Mouse (Mus musculus) monocyte, adult 5-6 weeks (primary cell): ENCODE data around the gene Usp40. TPM values are rescaled to one million over a fixed set of nuclear protein-coding genes. Genes with fewer than 3 reads are reported as not detected.

Experiments
- ATAC-seq: fragments of 153-309, 156-312 bp; replicated peaks from 2 replicates; pipeline ENCODE4 v1.8.0; 2017; ENCODE audit warnings: mild to moderate bottlenecking; ENCODE audit not compliant: low TSS enrichment, insufficient number of reproducible peaks, severe bottlenecking, poor library complexity, low FRiP score
- total RNA-seq: library from RNA; stranded (forward); fragments of 200-1000, 200-491, 200-594 nt; gene quantifications from 3 replicates; pipeline ENCODE4 v1.2.3, GENCODE M21; 2017

Gene Usp40
- total RNA-seq, 1 experiment from 2014 or later = 18.1 TPM

DNA sequence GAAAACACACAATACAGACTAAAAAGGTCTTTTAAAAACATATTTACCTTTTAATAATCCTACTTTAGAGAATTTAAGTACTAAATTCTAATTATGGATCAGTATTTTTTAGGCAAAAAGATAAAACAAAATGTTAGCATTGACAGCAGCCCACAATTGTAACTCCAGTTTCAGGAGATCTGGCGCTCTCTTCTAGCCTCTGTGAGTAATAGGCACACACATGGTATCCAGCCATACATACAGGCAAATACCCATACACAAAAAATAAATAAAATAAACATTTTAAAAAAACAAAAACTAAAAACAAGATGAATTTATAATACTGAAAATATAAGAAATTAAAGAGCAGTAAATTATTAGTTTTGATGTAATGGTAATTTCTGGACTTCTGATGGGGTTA lies 49.4 kb downstream of the Usp40 start:
- ATAC-seq = no peak

DNA sequence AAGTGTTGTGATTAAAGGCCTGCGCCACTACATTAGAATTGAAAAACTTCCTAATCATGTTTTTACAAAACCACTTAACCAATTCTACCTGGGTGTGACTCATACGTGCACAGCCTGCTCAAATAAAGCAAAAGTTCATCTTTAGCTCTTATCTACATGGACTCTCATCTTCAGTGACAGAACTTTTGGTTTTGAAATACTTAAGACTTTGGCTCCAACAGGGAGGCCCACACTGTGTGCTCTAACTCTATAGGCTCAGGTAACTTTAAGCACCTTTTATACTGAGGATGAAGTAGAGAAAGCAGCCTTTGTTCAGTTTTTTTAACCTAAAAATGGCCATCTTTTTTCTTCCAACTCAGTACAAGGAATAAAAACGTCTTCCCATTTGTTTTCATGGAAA lies 55.3 kb downstream of the Usp40 start:
- ATAC-seq = no peak

- no peak for ATAC-seq
Observed at GRCm38 (mm10) chr1:87951641-87952040, 56.7 kb downstream of the Usp40 start.

- no peak for ATAC-seq
Observed at GRCm38 (mm10) chr1:87947681-87948091, 60.7 kb downstream of the Usp40 start.

DNA sequence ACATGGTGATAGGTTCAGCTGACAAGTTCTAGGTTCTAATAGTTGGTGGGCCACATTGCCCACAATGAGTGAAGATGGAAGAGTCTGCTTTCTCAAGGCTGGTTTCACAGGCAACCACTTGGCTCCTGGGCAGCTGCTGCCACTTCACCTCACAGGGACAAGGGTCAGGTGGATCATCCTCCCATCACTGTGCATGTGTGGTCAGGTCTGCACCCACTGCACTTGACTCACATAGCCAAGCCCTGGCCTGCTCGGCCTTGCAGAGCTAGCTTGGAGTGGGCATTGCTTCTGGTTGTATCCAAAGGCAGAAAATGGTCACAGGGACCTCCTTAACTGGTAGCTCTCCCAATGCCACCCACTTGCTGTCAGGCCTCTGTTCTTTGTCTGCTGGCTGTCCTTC lies 66.6 kb downstream of the Usp40 start:
- no peak for ATAC-seq

DNA sequence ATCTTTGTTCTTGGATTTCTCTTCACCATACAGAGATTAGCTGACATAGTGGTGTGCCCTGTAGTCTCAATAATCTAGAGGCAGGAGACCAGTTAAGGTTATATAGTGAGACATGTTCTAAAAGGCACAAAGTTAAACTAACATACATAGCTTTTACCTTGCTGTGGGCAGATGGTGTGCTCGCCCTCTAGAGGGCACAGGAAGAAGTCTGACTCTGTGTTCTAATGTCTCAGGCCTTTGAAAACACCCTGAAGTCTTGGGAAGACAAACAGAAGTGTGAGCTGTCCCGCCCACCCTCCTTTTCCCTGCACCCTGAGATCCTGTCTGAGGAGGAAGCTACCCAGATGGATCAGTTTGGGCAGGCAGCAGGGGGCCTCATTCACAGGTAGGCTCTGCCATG lies 71.8 kb downstream of the Usp40 start:
- ATAC-seq = no peak

DNA sequence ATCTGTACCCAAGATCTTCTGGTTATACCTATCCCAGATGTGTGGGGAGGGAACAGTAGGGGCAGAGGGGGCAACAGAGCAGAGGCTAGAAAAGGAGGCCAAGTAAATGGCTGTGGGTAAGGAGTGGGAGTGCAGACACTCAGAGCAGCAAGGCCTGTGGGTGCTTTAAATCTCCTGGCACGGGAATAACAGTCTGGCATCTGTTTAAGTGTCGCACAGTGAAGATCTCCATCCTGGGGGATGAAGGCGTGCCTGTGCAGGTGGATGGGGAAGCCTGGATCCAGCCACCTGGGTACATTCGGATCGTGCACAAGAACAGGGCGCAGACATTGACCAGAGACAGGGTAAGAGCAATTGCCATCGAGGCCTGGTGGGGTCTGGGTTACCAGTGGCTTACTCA lies 72.3 kb downstream of the Usp40 start:
- no peak for ATAC-seq

DNA sequence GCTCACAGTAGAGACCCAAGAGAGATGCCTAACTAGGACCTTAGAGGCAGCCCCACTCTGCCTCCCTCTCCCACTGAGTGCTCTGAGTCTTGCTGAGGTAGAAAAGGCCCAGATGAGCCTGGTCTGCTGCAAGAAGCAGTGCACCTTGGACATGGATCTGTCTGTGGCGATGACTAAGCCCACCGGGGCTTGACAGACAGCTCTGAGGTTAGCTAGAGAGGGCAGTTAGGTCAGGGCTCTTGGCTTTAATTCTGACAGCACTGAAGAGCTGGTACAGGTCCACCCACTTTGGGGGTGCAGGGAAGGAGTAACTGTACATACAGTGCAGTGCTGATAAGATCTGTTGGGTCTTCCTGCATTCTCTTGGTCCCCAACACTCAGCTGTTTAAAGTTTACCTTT lies 72.8 kb downstream of the Usp40 start:
- no peak for ATAC-seq

DNA sequence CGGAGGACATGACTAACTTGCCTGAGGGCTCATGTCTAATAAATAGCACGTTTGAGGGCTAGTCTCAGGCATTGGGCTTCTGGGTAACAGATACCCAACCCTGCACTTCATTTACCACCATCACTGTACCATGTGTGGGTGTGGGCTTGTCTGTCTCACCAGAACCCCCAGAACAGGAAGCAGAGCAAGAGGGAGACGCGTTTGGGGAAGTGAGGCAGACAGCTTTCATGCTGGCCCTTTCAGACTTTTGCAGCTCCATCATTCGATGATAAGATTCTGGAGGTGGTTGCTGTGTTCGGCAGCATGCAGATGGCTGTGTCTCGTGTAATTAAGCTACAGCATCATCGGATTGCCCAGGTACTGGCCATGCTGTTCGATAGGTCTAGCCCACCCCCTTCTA lies 73.3 kb downstream of the Usp40 start:
- 0 out of 2 replicates have a peak, but pooled peaks have one; percentile 51 for ATAC-seq

GRCm38 (mm10) chr1:87933051-87933450 lies 75.3 kb downstream of the Usp40 start:
- ATAC-seq = no peak

DNA sequence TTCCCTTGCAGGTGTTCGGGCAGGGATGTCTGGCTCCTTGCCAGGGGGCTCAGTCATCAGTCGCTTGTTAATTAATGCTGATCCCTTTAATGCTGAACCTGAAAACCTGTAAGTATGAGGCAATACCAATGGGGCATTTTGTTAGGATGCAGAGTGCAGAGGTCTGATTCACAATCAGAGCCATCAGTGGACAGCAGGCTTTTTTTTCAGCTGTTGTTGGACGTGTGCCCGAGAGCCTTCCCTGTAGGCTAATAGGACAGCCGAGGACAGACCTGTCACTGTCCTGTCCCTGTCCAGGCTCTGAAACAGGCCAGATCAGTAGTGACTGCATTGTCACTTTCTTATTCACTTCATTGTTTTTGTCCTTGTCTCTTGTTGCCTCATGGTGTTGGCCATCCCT lies 78.6 kb downstream of the Usp40 start:
- no peak for ATAC-seq

DNA sequence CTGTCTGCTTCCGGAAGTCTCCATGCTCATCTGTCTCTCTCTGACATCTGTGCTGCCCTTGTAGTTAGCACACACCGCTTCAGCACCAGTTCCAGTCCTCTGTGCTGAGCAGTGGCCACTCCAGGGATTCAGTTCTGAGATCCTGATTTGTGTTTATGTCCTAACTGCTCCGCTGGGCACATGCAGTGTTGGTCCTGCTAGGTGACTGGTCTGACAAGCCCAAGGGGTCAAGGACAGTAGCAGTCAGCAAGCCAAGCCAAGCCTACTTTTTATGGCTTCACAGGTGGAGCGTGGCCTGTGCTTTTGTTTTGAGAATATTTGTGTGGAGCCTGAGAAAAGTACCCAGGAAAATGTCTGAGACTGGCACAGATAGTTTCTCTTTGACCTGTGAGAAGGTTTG lies 83.5 kb downstream of the Usp40 start:
- ATAC-seq = no peak

DNA sequence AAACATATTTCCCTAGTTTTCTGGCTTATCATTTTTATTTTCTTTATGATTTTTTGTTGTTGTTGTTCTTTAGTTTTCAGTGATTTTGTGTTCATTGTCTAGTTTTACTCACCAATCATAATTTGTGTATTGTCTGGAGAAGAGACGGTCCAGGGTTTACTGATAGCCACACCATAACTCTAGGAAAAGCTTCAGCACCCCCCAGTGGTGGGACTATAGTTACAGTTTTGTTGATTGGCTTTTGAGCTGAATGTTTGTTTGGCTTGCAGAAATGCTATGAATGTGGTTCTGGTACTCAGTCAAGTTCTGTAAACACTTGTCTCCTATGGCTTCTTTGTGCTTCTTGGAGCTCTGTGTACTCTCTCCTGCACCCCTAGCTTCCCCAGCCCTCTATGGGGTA lies 85.7 kb downstream of the Usp40 start:
- ATAC-seq = no peak

DNA sequence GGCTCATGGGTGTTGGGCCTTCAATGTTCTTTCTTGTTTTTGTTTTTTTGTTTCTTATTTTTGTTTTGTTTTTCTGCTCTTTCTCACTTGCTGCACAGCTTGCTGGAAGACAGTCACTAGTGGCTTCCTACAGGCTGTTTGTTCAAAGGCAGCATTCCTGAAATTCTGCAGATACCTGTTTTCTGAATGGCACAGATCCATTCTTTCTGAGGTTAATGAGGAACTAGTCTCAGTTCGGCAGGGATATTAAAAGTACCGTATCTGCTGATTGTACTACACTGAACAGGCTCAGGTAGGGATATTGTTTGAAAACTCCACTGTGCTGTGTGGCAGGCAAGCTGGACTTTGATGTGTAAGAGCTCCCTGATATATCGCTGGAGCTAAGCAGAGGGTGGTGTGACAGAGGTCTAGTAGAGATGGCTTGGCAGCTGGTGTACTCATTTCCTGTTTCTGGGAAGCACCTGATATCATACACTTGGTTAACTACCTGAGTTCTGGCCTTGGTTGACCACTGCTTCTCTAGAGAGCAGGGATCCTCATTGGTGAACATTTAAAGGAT lies 88.2 kb downstream of the Usp40 start:
- ATAC-seq = no peak

GRCm38 (mm10) chr1:87918061-87918460 lies 90.3 kb downstream of the Usp40 start:
- ATAC-seq = no peak

DNA sequence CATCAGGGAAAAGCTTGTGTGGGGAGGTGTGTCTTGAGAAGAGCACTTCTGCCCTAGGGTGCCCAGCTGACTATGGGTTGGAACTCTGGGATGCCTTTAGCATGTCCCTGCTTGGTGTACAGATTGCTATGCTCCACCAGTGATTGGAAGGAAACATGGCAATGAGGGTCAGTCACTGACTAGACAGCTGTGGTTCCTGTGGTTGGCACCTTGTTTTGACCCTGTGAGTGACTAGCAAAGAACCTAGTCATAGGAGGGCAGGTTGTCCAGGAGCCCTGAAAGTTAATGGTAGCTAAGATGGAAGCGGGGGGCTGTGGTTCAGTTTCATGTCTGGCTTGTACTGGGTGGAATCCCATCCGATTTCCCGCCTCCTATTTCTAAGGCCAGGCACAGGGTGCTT lies 91.0 kb downstream of the Usp40 start:
- no peak for ATAC-seq

- ATAC-seq = no peak
Observed at GRCm38 (mm10) chr1:87913356-87913755, 95.0 kb downstream of the Usp40 start.

GRCm38 (mm10) chr1:87910428-87910827 lies 97.9 kb downstream of the Usp40 start:
- ATAC-seq = no peak

- ATAC-seq = no peak
Observed at GRCm38 (mm10) chr1:87909565-87909964, 98.8 kb downstream of the Usp40 start.

GRCm38 (mm10) chr1:87908736-87909135 lies 99.6 kb downstream of the Usp40 start:
- ATAC-seq = no peak

DNA sequence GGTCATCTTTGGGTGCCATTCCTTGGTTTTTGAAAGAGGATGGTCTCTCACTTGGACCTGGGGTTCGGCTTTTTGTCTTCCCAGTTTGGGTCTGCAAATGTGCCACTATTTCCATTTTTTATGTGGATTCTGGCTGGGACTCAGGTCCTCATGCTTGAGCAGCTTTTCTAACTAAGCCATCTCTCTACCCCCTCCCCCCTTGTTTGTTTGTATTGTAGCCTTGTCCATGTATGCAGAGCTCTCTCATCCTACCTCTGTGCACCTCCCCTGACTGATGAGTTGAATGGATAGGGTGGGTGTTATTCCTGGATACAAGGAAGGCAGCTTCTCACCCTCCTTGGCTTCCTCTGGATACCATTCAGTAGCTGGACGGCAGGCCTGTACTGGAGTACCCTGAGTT lies 100.3 kb downstream of the Usp40 start:
- no peak for ATAC-seq
